In genomic region chr7:30728214-30728613, GRCm38 (mm10) we compare ENCODE assay signal across 8 mouse cellular contexts. TPM values are rescaled to one million over a fixed set of nuclear protein-coding genes. Genes with fewer than 3 reads are reported as not detected.
DNase-seq lines count a peak whose midpoint lies in the region; ATAC-seq and TF ChIP-seq lines count a peak whose summit lies in the region.

No protein-coding gene starts in this region.

- H3K4me2 ChIP-seq in heart, embryonic 14.5 days (ENCODE audit: low read length) = peak overlapping the region; percentile 94
- peak overlapping the region; percentile 71 for H3K4me2 ChIP-seq in hindbrain, embryonic 12.5 days (replicated peaks)
- H3K4me2 ChIP-seq in midbrain, embryonic 12.5 days (replicated peaks) = peak overlapping the region; percentile 63

- peaks cover 4 to 17% of the 10 kb centered on the region in 2 experiments for H3K4me1 ChIP-seq in heart, embryonic 14.5 days (ENCODE audit: control insufficient read depth in 2 of 2, insufficient read depth in 2 of 2, low read length in 2 of 2)
- H3K4me1 ChIP-seq in bone marrow macrophage, adult 2 months (ENCODE audit: control insufficient read depth, insufficient read depth, low read length) = peaks cover 13% of the 10 kb centered on the region
- peaks cover 28% of the 10 kb centered on the region for H3K4me1 ChIP-seq in hindbrain, embryonic 12.5 days
- H3K4me1 ChIP-seq in midbrain, embryonic 12.5 days = peaks cover 27% of the 10 kb centered on the region

- TF ChIP-seq CTCF in bone marrow macrophage, adult 2 months (IDR thresholded peaks at IDR 0.05; ENCODE audit: low read depth, low read length) = no peak

- ATAC-seq in heart, embryonic 14.5 days (ENCODE audit: insufficient number of reproducible peaks, insufficient read depth, low FRiP score, low read depth) = no peak
- ATAC-seq in hindbrain, embryonic 12.5 days (ENCODE audit: low FRiP score) = no peak
- no peak for ATAC-seq in midbrain, embryonic 12.5 days (ENCODE audit: low FRiP score, low read depth)

- peak overlapping the region; percentile 93 for H3K9ac ChIP-seq in heart, embryonic 14.5 days (ENCODE audit: low read length)
- peak overlapping the region; percentile 83; the same call in 1 of the 2 replicates for H3K9ac ChIP-seq in hindbrain, embryonic 12.5 days
- H3K9ac ChIP-seq in midbrain, embryonic 12.5 days (replicated peaks) = peak overlapping the region; percentile 79

- DNase-seq in heart, adult 9 months (ENCODE audit: low spot score in 2 of 2) = no peak
- no peak for DNase-seq in layer of hippocampus, postnatal 25 days (ENCODE audit: extremely low spot score in 1 of 2, low spot score in 1 of 2)
- no peak for DNase-seq in left cerebral cortex, adult 8-10 months (ENCODE audit: low spot score in 2 of 2)
- DNase-seq in adipocyte (ENCODE audit: low spot score) = no peak

- no peaks in the 10 kb centered on the region for H3K27me3 ChIP-seq in heart, embryonic 14.5 days (ENCODE audit: control insufficient read depth, insufficient read depth, low read length)
- no peaks in the 10 kb centered on the region for H3K27me3 ChIP-seq in hindbrain, embryonic 12.5 days
- H3K27me3 ChIP-seq in midbrain, embryonic 12.5 days = no peaks in the 10 kb centered on the region

- H3K36me3 ChIP-seq in heart, embryonic 14.5 days (ENCODE audit: control insufficient read depth, insufficient read depth, low read length) = peaks cover 29% of the 10 kb centered on the region
- peaks cover 31% of the 10 kb centered on the region for H3K36me3 ChIP-seq in hindbrain, embryonic 12.5 days
- peaks cover 30% of the 10 kb centered on the region for H3K36me3 ChIP-seq in midbrain, embryonic 12.5 days

- peak overlapping the region in 1 of 2 experiments; percentile 60; a peak in 1 of 4 replicates for H3K27ac ChIP-seq in heart, embryonic 14.5 days (replicated peaks in 1 of 2; ENCODE audit: control insufficient read depth in 1 of 2, insufficient read depth in 1 of 2, low read depth in 2 of 2, low read length in 2 of 2)
- no peak overlapping the region for H3K27ac ChIP-seq in bone marrow macrophage, adult 2 months (ENCODE audit: insufficient read depth, low read depth, low read length)
- no peak overlapping the region for H3K27ac ChIP-seq in hindbrain, embryonic 12.5 days
- H3K27ac ChIP-seq in midbrain, embryonic 12.5 days (replicated peaks) = no peak overlapping the region

- H3K4me3 ChIP-seq in heart, embryonic 14.5 days (ENCODE audit: control insufficient read depth in 1 of 2, insufficient read depth in 1 of 2, low read depth in 1 of 2, low read length in 2 of 2) = peak overlapping the region; percentile 76 to 89; a peak in 3 of 4 replicates
- peak overlapping the region; percentile 87 for H3K4me3 ChIP-seq in bone marrow macrophage, adult 2 months (ENCODE audit: insufficient read depth, low read length)
- peak overlapping the region; percentile 63 for H3K4me3 ChIP-seq in hindbrain, embryonic 12.5 days
- H3K4me3 ChIP-seq in midbrain, embryonic 12.5 days = peak overlapping the region; percentile 73

- H3K9me3 ChIP-seq in heart, embryonic 14.5 days (ENCODE audit: control insufficient read depth, low read length) = no peaks in the 10 kb centered on the region
- H3K9me3 ChIP-seq in hindbrain, embryonic 12.5 days (replicated peaks) = no peaks in the 10 kb centered on the region
- no peaks in the 10 kb centered on the region for H3K9me3 ChIP-seq in midbrain, embryonic 12.5 days

- TF ChIP-seq POLR2A in bone marrow macrophage, adult 2 months (IDR thresholded peaks at IDR 0.05; ENCODE audit: borderline replicate concordance, low read depth, low read length) = no peak

- WGBS in heart, embryonic 14.5 days = 89% methylated on average over 6 of the region's 6 CpGs
- 91% methylated on average over 6 of the region's 6 CpGs for WGBS in hindbrain, embryonic 12.5 days
- 85% methylated on average over 6 of the region's 6 CpGs for WGBS in midbrain, embryonic 12.5 days

RNA-seq across cellular contexts. Expression of gene Tmem147, which starts 1.1 kb away (rescaled TPM):
- 205 and 215 TPM in 2 replicates for polyA plus RNA-seq in heart, embryonic 14.5 days (2014; fragmentation: Nextera tagmentation; extraction: Ambion mirVana)
- polyA plus RNA-seq in bone marrow macrophage, adult 2 months (2012; ENCODE audit: insufficient read depth, insufficient read length, missing spikeins) = 74.6 and 80.3 TPM in 2 replicates
- polyA plus RNA-seq in hindbrain, embryonic 12.5 days (2016; fragmentation: Nextera tagmentation; extraction: Ambion mirVana) = 147 and 164 TPM in 2 replicates
- polyA plus RNA-seq in midbrain, embryonic 12.5 days (2016; fragmentation: Nextera tagmentation; extraction: Ambion mirVana) = 149 and 152 TPM in 2 replicates
- total RNA-seq in layer of hippocampus, postnatal 25 days (2021) = 100 to 1,000 TPM; 116 to 132 TPM
- 100 to 1,000 TPM; 113 to 127 (median 115) TPM for total RNA-seq in left cerebral cortex, adult 8-10 months (2022)

RNA-seq across cellular contexts. Expression of gene Gapdhs, which starts 15.3 kb away (rescaled TPM):
- 0.43 and 0.44 TPM in 2 replicates for polyA plus RNA-seq in heart, embryonic 14.5 days (2014; fragmentation: Nextera tagmentation; extraction: Ambion mirVana)
- not detected in 2 replicates for polyA plus RNA-seq in bone marrow macrophage, adult 2 months (2012; ENCODE audit: insufficient read depth, insufficient read length, missing spikeins)
- polyA plus RNA-seq in hindbrain, embryonic 12.5 days (2016; fragmentation: Nextera tagmentation; extraction: Ambion mirVana) = 0.76 and 1.1 TPM in 2 replicates
- 0.65 and 1.6 TPM in 2 replicates for polyA plus RNA-seq in midbrain, embryonic 12.5 days (2016; fragmentation: Nextera tagmentation; extraction: Ambion mirVana)
- total RNA-seq in layer of hippocampus, postnatal 25 days (2021) = not detected
- total RNA-seq in left cerebral cortex, adult 8-10 months (2022) = not detected

RNA-seq across cellular contexts. Expression of gene Atp4a, which starts 16.2 kb away (rescaled TPM):
- polyA plus RNA-seq in heart, embryonic 14.5 days (2014; fragmentation: Nextera tagmentation; extraction: Ambion mirVana) = 0.22 and 0.42 TPM in 2 replicates
- polyA plus RNA-seq in bone marrow macrophage, adult 2 months (2012; ENCODE audit: insufficient read depth, insufficient read length, missing spikeins) = not detected in 2 replicates
- polyA plus RNA-seq in hindbrain, embryonic 12.5 days (2016; fragmentation: Nextera tagmentation; extraction: Ambion mirVana) = 0.93 and 1.3 TPM in 2 replicates
- 1.1 and 2.0 TPM in 2 replicates for polyA plus RNA-seq in midbrain, embryonic 12.5 days (2016; fragmentation: Nextera tagmentation; extraction: Ambion mirVana)
- 1 to 10 TPM in 1 of 2 experiments, under 1 TPM in 1; 0.74 to 1.1 TPM for total RNA-seq in layer of hippocampus, postnatal 25 days (2021)
- total RNA-seq in left cerebral cortex, adult 8-10 months (2022) = 1 to 10 TPM in 3 of 4 experiments, under 1 TPM in 1; 0.57 to 2.0 (median 1.6) TPM

RNA-seq across cellular contexts. Expression of gene Sbsn, which starts 23.1 kb away (rescaled TPM):
- polyA plus RNA-seq in heart, embryonic 14.5 days (2014; fragmentation: Nextera tagmentation; extraction: Ambion mirVana) = 0.57 and 0.84 TPM in 2 replicates
- 6.9 and 8.3 TPM in 2 replicates for polyA plus RNA-seq in bone marrow macrophage, adult 2 months (2012; ENCODE audit: insufficient read depth, insufficient read length, missing spikeins)
- polyA plus RNA-seq in hindbrain, embryonic 12.5 days (2016; fragmentation: Nextera tagmentation; extraction: Ambion mirVana) = 1.7 and 2.5 TPM in 2 replicates
- polyA plus RNA-seq in midbrain, embryonic 12.5 days (2016; fragmentation: Nextera tagmentation; extraction: Ambion mirVana) = 1.6 and 1.8 TPM in 2 replicates
- 1 to 10 TPM; 7.5 to 7.7 TPM for total RNA-seq in layer of hippocampus, postnatal 25 days (2021)
- 10 to 100 TPM; 12.0 to 17.3 (median 13.7) TPM for total RNA-seq in left cerebral cortex, adult 8-10 months (2022)

RNA-seq across cellular contexts. Expression of gene 2200002J24Rik, which starts 29.5 kb away (rescaled TPM):
- 1.3 and 2.8 TPM in 2 replicates for polyA plus RNA-seq in heart, embryonic 14.5 days (2014; fragmentation: Nextera tagmentation; extraction: Ambion mirVana)
- not detected in 2 replicates for polyA plus RNA-seq in bone marrow macrophage, adult 2 months (2012; ENCODE audit: insufficient read depth, insufficient read length, missing spikeins)
- polyA plus RNA-seq in hindbrain, embryonic 12.5 days (2016; fragmentation: Nextera tagmentation; extraction: Ambion mirVana) = not detected in 2 replicates
- not detected in 2 replicates for polyA plus RNA-seq in midbrain, embryonic 12.5 days (2016; fragmentation: Nextera tagmentation; extraction: Ambion mirVana)
- not detected for total RNA-seq in layer of hippocampus, postnatal 25 days (2021)
- not detected for total RNA-seq in left cerebral cortex, adult 8-10 months (2022)
